Mouse (Mus musculus) adrenal gland, adult 8-10 months (tissue): Measurements from ENCODE around the gene Vmn2r87. TPM values are rescaled to one million over a fixed set of nuclear protein-coding genes. Genes with fewer than 3 reads are reported as not detected.
A peak's percentile ranks its signal among the peaks of the same experiment; 100 is the strongest.
"Not testable (repeated sequence)": the region's sequence is repeated elsewhere in the genome, so short reads cannot be mapped to it uniquely, and the experiment has no call there.

Experiments used
- DNase-seq: peaks from one replicate; pipeline ENCODE4 v3.0.0; 2022
- total RNA-seq, 4 experiments: library from RNA; stranded (reverse); gene quantifications; 2 replicates each; pipeline ENCODE4 v1.2.4; 2022

The Vmn2r87 gene
- not detected for total RNA-seq

DNA sequence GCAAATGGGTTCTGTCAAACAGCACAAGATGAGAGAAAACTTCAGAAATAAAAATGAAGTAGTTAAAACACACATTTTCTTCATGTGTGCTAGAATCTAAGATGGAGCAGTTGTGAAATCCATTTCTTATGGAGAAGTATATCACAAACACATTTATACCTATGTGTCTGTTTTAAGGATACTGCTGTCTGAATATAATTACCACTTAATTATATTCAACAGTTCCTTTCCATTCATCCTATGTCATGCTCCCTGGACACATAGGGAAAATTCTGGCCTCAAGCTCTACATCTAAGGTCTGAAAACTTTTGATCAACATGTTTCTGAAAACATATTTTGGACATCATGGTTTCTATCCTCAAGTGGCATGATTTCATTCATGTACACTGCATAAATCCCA, at the start of gene Vmn2r87:
Gene Vmn2r87 (minus strand): TSS at position 101 of the 400 bp plus-strand sequence.
- no peak for DNase-seq

DNA sequence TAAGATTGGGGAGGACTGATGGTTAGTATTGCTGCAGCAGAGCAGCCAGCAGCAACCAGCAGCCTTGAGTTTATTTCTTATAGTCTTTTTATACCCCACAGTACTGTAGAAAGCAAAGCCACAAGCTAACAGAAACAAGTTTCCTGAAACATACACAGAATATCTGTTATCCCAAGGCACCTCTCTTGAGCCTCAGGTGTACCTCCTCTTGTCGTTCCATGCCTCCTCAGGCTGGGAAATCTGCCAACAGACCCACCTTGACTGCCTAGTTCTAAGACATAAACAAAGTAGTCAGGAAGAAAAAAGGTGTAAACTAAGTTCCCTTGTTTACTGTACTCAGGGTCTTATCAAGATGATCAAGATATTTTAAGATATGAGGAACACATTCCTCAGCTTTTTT, 47.1 kb upstream of the Vmn2r87 start:
- DNase-seq, result not testable (repeated sequence)

DNA sequence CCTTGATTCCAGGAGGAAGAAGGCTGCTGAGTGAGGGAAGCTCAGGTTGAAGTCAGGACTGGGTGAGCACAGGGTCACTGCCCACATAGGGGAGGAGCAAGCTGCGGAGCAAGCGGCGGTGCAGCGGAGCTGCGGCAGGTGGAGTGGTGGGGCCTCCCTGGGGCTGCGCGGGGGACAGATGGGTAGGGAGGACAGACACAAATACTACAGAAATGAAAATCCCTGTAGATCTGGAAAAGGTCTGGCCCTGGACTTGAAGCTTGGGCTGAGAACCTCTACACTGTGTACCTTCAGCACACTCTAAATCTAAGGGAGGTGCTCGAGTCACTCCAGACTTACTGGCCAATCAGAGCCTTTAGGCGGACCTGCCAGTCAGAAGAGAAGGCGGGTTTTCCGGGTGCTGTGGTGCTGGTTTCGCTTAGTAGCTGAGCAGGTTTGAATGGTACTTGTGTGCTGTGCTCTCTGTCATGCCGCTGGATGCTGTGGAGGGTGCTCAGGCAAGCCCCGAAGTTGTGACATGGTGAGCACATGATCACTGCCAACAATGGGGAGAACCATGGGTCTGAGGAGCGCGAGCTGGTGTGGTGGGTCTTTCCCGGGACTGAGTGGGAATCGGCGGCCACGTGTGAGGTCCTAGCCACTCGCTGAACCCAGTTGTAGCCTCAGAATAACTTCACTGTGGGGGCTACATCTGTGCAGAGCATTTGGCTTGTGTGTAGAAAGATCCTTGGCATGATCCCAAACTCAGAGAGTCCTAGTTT, 44.9 kb upstream of the Vmn2r87 start:
- DNase-seq, result peak; percentile 74

GRCm38 (mm10) chr10:130536101-130536500, 38.9 kb upstream of the Vmn2r87 start:
- no peak for DNase-seq

GRCm38 (mm10) chr10:130527926-130528325, 30.7 kb upstream of the Vmn2r87 start:
- DNase-seq, result no peak

DNA sequence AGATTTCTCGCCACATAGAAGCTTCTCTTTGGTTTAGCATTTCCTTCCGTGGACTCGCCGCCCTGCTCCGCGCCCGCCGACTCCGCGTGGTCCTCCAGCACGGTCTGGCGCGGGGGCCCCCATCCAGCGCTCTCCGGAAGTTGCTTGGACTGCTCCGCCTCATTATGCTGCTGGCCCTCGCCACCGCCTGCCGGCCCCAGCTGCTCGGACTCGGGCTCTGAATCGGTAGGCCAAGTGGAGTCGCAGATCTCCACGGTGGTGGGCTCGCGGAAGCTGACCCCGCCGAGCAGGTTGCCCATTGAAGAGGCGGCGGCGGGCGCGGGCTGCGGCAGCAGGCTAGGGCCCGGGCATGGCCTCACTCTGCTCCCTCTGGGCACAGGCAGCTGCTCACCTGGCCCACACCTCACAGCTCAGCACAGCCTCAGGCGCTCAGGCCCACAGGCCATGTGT, 26.9 kb downstream of the Vmn2r87 start:
- DNase-seq, result peak; percentile 1

- DNase-seq, result not testable (repeated sequence)
Observed at GRCm38 (mm10) chr10:130455950-130456349, 41.2 kb downstream of the Vmn2r87 start, which contains the start of gene Vmn2r86. Gene Vmn2r86, minus strand, starts transcription at chr10:130456050.

- DNase-seq, result no peak
Observed at GRCm38 (mm10) chr10:130444776-130445175, 52.4 kb downstream of the Vmn2r87 start.

DNA sequence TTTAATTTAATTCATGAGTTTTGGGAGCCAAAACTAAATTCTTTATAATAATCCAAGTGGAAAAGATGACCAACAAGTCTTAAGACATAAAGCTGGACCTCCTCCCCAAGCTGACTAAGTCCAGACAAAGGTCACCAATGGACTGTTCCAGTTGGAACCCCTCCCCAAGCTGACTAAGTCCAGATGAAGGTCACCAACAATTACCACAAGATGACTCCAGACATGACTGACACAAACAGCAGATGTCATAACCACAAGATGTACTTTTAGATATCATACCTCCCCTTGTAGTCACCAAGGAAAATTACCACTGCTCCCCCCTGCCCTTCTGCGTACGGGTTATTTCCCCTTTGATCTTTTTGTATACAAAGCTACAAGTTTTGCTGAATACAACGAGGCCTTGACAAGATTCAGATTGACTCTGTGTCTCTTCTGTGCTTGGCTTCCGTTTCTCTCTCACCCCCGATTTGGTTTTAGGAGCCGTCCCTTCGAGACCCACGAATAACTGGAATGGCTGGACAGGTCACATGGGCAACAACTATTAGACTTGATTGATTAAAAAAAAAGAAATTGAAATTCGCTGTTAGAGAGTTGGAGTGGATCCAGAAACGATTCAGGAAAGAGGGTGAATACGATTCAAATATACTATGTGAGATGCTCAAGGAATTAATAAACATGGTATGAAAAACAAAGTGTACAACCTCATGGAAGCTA, 62.9 kb downstream of the Vmn2r87 start:
- DNase-seq, result peak; percentile 15

DNA sequence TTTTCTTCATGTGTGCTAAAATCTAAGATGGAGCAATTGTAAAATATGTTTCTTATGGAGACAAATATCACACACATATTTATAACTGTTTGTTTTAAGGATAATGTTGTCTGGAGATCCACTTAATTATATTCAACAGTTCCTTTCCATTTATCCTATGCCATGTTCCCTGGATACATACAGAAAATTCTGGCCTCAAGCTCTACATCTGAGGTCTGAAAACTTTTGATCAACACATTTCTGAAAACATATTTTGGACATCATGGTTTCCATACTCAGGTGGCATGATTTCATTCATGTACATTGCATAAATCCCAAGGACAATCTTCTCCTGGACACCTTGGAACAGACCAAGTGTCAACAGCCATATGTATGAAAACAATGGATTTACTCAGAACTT, 67.6 kb downstream of the Vmn2r87 start, which contains the start of gene Vmn2r85:
Gene Vmn2r85 (minus strand): TSS at position 101 of the 400 bp plus-strand sequence.
- not testable (repeated sequence) for DNase-seq

DNA sequence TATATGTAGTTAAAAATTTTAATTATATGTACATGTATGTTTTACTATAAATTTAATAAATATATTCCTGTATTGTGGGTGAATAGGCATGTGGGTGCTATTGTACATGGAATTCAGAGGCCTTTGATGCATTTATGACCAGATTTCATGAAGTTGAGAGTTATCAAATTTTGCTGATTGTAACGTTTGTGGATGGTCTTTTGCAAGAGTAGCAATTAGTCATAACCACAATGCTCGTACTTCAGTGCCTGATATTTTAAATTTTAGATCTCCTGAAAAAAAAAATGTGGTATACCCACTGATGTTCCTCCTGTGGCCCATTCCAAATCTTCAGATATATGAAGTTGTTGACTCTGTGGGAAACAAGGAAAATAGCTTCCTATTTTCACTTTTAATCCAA, 74.8 kb downstream of the Vmn2r87 start:
- not testable (repeated sequence) for DNase-seq

Other genes with a start within 250 kb of the Vmn2r87 start
- gene Neurod4, start 217.2 kb downstream of the Vmn2r87 start, total RNA-seq, result 1 to 10 TPM in 3 of 4 experiments, under 1 TPM in 1; 0.45 to 2.2 (median 1.4) TPM
- under 1 TPM in 3 of 4 experiments, not detected in 1; 0.46 to 0.91 (median 0.80) TPM for gene Tespa1, start 174.5 kb downstream of the Vmn2r87 start, total RNA-seq
- gene Vmn2r84, start 103.1 kb downstream of the Vmn2r87 start, total RNA-seq, result not detected
- gene Vmn2r85, start 67.7 kb downstream of the Vmn2r87 start, total RNA-seq, result not detected
- gene Vmn2r86, start 41.3 kb downstream of the Vmn2r87 start, total RNA-seq, result under 1 TPM in 1 of 4 experiments, not detected in 3; 0.03 TPM